Mouse (Mus musculus) MEL (cell line): ENCODE results near the gene Ptpro.

Source experiments
- CTCF ChIP-seq, 3 experiments: IDR thresholded peaks in 2 of 3; conservative IDR thresholded peaks in 1 of 3; 2 replicates each; pipeline ENCODE4 v1.5.1; 2011 to 2012; ENCODE audit warnings: low read length in 3 of 3, low read depth in 2 of 3, mild to moderate bottlenecking in 2 of 3, improper control_type of control experiment in 1 of 3, inconsistent platforms in 1 of 3, mixed read lengths in 1 of 3, moderate library complexity in 1 of 3; ENCODE audit not compliant: control insufficient read depth in 1 of 3, insufficient read depth in 1 of 3, poor library complexity in 1 of 3, severe bottlenecking in 1 of 3
- POLR2A ChIP-seq, 2 experiments: IDR thresholded peaks; 2 replicates each; pipeline ENCODE4 v1.6.1; 2011 to 2012; ENCODE audit warnings: low read length in 2 of 2, mild to moderate bottlenecking in 2 of 2, control low read depth in 1 of 2, improper control_type of control experiment in 1 of 2, low read depth in 1 of 2, moderate library complexity in 1 of 2; ENCODE audit not compliant: control insufficient read depth in 1 of 2, insufficient read depth in 1 of 2, poor library complexity in 1 of 2
- TAL1 ChIP-seq: IDR thresholded peaks from 2 replicates; pipeline ENCODE4 v1.6.1; 2012; ENCODE audit warnings: mild to moderate bottlenecking, inconsistent platforms, low read length, moderate library complexity, mixed read lengths
- ZKSCAN1 ChIP-seq: IDR thresholded peaks from 2 replicates; pipeline ENCODE4 v1.6.1; 2012; ENCODE audit warnings: low read depth, mild to moderate bottlenecking, inconsistent platforms, low read length, improper control_type of control experiment, moderate library complexity

GRCm38 (mm10) chr6:137467696-137468095 lies 215.6 kb downstream of the Ptpro start:
- no peak for TF ChIP-seq POLR2A (IDR thresholded peaks at IDR 0.05; ENCODE audit: control insufficient read depth in 1 of 2, insufficient read depth in 1 of 2, low read depth in 1 of 2, low read length in 2 of 2, poor library complexity in 1 of 2)
- TF ChIP-seq ZKSCAN1 = no peak
- TF ChIP-seq TAL1 = no peak
- no peak for TF ChIP-seq CTCF (IDR thresholded peaks at IDR 0.05 in 2 of 3, conservative IDR thresholded peaks at IDR 0.05 in 1 of 3; ENCODE audit: control insufficient read depth in 1 of 3, insufficient read depth in 1 of 3, low read depth in 2 of 3, low read length in 3 of 3, poor library complexity in 1 of 3, severe bottlenecking in 1 of 3)
